Mouse (Mus musculus): Measurements from ENCODE around the gene Olfr460. TPM values are rescaled to one million over a fixed set of nuclear protein-coding genes. Genes with fewer than 3 reads are reported as not detected.

Olfr460 gene
- not detected for total RNA-seq (2023)

GRCm38 (mm10) chr6:40569187-40569586 is at the start of gene Olfr460:
TSS of gene Olfr460 (plus strand) at chr6:40569487.

GRCm38 (mm10) chr6:40554950-40555349 is 14.3 kb upstream of the Olfr460 start, which contains the start of gene Olfr461:
TSS of gene Olfr461 (minus strand) at chr6:40555050.

DNA sequence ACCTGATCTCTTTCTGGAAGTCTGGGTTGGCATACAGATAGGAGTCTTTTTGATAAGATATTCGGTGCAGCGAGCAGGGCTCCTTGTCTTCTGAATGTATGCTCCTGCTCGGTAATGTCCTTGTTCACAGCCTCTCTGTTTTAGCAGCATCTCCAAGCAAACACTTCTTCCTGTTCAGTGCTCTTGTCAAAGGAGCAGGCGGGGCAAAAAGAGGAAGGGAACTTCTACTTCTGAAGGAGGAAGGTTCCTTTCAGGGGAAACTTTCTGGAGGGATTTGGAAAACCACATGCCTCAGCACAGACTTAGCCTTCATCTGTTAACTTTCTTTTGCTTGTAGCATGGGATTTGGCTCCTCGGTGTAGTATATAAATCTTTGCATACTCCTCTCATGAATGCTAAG is 16.4 kb downstream of the Olfr460 start, which contains the start of gene Clec5a:
Gene Clec5a, minus strand, starts transcription at position 177 of the 400 bp plus-strand sequence.

GRCm38 (mm10) chr6:40613260-40613852 is 44.1 kb downstream of the Olfr460 start, which contains the start of gene Tas2r138:
TSS of gene Tas2r138 (minus strand) at chr6:40613310.

Other genes with a start within 250 kb of the Olfr460 start
- gene Agk, start 244.3 kb upstream of the Olfr460 start, total RNA-seq (2023) = 37.0 TPM
- gene E330009J07Rik, start 133.4 kb upstream of the Olfr460 start, total RNA-seq (2023) = 24.5 TPM
- gene Wee2, start 130.4 kb upstream of the Olfr460 start, total RNA-seq (2023) = not detected
- gene Ssbp1, start 98.1 kb upstream of the Olfr460 start, total RNA-seq (2023) = 53.6 TPM
- not detected for gene Tas2r137, start 78.3 kb upstream of the Olfr460 start, total RNA-seq (2023)
- not detected for gene Tas2r108, start 76.0 kb upstream of the Olfr460 start, total RNA-seq (2023)
- gene Prss37, start 50.0 kb upstream of the Olfr460 start, total RNA-seq (2023) = not detected
- gene Olfr461, start 14.4 kb upstream of the Olfr460 start, total RNA-seq (2023) = not detected
- not detected for gene Clec5a, start 16.3 kb downstream of the Olfr460 start, total RNA-seq (2023)
- not detected for gene Tas2r138, start 43.8 kb downstream of the Olfr460 start, total RNA-seq (2023)
- 0.21 TPM for gene Mgam, start 59.3 kb downstream of the Olfr460 start, total RNA-seq (2023)

All from CD8-positive naive resting alpha-beta T cell, adult 57 days (primary cell).